Mouse (Mus musculus) left cerebral cortex, adult 18-20 months (tissue): ENCODE data around the gene Rap2c. TPM values are rescaled to one million over a fixed set of nuclear protein-coding genes. Genes with fewer than 3 reads are reported as not detected.

ENCODE experiments used
- DNase-seq, 2 experiments: peaks; one replicate each; pipeline ENCODE4 v3.0.0; 2021 to 2022; ENCODE audit warnings: low spot score in 2 of 2, mixed read lengths in 1 of 2
- total RNA-seq, 2 experiments: library from RNA; stranded (reverse); gene quantifications; 2 replicates each; pipeline ENCODE4 v1.2.3; 2021

Gene Rap2c
- total RNA-seq, 2 experiments from 2014 or later, result 26.7 to 30.5 TPM

GRCm38 (mm10) chrX:50969907-50970306 lies 47.9 kb downstream of the Rap2c start:
- no peak for DNase-seq

GRCm38 (mm10) chrX:50968157-50968932 lies 49.5 kb downstream of the Rap2c start:
- no peak for DNase-seq

GRCm38 (mm10) chrX:50965157-50965556 lies 52.7 kb downstream of the Rap2c start:
- no peak for DNase-seq

- no peak for DNase-seq
These were observed 54.9 kb downstream of the Rap2c start for GRCm38 (mm10) chrX:50962955-50963354.

Other genes starting within 250 kb of the Rap2c start
- 1 to 10 TPM; 4.6 to 6.7 TPM for gene Stk26, start 177.0 kb downstream of the Rap2c start, total RNA-seq
- under 1 TPM; 0.47 to 0.95 TPM for gene Frmd7, start 75.3 kb downstream of the Rap2c start, total RNA-seq
- gene Mbnl3, start 188.5 kb upstream of the Rap2c start, total RNA-seq, result under 1 TPM in 1 of 2 experiments, not detected in 1; 0.16 TPM